Mouse (Mus musculus): ENCODE data around the gene Gm20696.

The Gm20696 gene

DNA sequence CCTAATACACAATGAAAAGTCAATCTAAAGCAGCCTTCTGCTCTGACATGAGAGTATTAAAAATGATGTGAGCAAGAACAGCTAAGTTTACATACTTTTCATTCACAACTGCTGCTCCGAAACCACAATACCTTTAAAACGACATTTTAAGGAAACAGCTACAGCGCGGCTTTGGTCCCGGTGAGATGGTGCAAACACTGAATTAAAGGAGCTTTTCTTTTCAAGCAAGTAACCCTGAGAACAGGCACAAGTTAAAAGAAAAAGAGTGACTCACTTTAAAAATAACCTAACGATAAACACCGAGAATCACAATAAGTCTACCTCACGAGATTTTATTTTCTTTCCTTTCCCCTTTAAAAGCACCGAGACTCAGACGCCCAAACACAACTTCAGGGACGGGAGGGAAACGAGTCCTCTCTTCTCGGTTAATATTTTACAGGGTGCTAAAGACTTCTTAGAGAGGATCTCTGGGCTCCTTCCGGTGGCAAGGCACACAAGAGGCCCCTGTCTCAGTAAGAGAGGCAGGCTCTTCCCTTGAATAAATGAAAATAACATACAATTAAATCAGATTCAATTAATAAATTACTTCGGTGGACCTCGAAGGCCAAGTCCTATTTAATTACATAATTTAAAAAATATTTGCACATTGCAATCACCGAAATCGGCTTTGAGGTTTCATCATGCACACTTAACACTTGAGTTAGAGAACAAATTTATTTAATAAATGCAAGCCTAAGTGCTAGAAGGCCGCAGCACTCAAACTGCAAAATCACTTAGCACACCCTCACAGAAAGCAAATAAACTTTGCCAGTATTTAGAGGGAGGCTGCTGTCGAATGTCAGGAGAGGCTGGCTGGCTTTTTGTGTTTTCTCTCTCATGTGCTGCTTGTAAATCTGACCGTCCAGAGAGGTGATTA lies 391.0 kb downstream of the Gm20696 start:
- DNase-seq = peak; percentile 39 to 58

DNA sequence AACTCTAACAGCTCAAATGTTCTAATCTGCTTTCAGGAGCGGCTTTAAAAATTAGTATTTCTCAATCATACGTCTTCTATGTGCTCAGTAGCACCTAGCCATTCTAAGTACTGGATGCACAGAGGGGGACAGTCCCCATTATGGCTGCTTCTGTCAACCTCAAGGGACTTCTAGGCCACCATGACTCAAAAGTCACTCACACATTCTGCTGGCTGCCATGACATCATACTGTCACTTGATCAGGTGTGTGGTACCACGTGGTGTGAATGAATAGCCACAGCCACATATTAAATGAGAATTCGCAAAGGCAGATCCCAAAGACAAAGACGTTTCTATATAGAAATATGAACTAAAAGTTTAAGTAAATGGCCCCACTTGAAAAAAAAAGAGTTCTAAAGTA lies 391.9 kb downstream of the Gm20696 start:
- DNase-seq = no peak

DNA sequence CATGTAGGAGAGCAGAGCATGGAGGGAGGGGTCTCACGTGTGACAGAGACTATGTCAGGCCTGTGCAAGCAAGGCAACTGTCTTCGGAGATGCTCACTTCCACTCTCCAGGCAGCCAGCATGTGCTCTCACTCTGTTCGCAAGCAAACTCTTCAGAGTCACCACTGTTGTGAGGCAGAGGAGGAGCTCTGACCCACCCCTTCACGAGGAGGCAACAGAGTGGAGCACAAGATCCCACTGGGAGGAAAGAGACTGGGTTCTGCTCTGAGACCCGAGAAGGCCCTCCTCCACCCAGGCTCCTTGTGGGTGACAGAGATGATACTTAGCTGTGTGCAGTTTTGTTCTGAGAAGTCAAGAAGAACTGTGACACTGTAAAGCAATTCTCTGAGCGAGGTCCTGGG lies 392.4 kb downstream of the Gm20696 start:
- DNase-seq = no peak

DNA sequence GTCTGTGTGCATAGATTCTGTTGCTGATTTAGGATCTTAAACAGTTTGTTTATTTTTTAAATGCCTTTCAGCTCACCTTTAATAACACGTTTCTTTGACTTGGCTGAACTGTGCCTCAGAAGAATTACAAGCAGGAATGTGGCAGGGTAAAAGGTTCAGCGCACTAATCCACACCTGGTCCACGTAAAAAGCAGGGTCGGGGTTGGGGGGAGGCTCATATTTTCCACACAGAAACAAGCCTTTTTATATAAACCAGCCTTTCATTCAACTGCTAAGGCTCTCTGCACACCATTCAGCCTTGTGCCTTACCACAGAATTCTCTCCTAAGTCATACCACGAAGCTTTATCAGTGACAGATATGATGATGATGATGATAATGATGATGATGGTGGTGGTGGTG lies 393.4 kb downstream of the Gm20696 start:
- DNase-seq = no peak

DNA sequence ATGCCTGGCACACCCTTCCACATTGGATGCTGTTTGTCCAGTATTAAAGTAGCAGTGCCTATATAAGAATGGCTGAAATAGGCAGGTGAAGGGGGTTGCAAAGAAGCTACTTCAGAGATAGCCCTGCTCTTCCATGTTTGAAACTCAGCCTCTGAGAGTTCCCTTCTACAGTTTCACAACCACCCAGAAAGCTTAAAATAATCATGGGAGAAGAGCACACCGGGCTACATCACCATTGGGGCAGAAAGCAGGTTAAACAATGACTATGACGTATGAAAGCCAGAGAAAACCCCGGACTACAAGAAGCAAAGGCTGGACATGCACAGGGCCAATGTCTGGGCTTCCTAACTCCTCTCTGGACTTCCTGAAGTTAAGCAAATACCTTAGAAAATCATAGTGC lies 394.4 kb downstream of the Gm20696 start:
- no peak for DNase-seq

DNA sequence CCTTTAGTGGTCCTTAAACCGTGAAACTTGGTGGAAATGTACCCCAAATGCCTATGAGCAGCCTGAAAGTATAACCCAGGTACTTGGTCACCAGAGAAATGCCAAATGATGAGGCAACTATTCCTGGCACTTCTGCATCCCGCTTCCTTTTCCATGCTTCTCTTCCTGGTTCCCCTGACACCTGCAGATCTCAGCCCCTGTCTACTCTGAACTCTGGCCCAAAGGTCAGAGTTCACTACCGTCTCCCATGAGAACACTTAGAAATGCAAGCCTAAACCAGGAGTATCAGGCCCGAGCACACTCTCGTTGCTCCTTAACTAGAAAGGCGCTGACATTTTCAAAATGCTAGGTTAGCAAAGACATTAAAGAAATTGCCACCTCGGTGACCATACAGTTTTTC lies 394.9 kb downstream of the Gm20696 start:
- peak in 1 of 2 experiments; percentile 39 for DNase-seq

DNA sequence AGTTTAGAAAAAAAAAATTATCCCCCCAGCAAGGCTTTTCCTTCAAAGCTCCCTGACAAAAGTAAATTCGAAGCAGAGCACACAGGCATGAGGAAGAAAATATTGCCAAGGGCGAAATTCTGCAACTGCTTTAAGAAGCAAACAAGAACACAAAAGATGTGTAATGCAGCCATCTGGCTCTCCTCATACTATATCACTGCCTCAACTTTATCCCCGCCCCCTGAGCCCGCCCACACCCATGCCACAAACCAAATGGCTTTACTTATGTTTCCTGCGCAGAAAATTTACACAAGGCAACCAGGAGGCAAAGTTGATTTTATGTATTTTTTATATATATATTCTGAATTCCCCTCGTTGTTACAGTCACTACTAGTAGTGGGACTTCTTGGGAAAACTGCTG lies 396.7 kb downstream of the Gm20696 start:
- no peak for DNase-seq

DNA sequence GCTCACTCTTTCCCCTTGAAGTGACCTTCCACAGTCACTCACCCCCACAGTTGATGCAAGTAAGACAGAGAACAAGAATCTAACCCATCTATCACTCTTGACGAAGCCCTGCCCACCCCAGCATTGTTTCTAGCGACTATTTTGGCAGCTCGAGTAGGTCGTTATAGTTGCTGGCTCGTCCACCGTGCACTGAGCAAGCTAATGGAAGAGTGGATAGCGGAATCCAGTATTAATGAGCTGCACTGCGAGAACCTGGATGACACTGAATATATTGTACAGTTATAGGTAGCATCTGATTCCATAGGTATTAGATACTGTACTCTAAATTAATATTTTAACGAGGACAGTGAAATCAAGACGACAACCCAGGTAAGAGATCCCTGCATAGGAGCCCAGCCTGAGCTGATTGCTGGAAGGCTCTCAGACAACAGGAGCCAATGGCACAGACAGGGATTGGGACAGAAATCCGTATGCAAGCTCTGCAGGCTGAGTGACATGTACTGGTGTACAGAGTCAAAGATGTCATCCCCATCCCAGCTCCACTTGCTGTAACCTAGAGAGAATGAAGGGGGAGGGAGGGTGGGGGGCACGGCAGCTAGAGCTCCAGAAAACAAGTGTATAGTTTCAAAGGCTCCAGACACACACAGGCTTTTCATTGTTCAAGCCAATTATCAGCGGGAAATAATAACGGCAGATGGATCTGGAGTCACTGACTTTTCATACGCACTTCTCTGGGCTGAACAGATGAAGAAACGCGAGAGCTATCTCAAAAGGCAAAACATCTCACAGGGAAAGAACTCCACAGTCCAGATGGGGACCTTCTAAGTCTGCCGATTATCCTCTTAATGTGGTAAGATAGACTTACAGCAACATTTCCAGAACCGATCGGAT lies 398.2 kb downstream of the Gm20696 start:
- DNase-seq = no peak

DNA sequence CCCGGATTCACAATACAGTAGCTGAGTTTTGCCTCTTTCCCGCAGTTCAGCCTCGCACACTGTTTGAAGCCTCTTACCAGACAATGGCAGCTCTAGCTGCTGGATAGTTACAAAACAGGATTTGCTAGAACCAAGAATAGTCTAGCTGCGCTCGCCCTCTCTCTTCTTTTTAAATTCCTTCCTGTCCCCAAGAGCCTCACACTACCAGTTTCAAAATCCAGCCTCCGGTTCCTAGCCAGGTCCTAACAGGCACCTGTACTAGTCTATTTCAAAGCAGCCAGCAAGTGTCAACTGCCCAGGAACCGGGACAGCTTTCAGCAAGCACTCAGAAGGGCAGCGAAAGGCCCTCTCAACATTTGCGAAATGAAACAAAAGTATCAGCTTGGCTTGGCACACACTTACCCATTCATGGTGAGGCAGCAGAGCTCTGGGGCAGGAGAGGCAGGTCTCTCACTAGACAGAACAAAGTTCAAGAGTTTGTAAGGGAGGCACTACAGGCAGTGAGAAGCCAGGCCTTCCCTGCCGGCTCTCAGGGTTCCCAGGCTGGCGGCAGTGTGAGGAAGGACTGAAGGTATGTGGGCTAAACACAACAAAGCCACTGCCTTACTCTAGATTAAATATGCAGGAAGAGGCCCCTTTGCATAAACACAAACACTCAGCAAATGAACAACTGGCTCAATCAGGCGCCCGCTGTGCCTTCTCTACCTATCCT lies 400.5 kb downstream of the Gm20696 start:
- DNase-seq = peak; percentile 68 to 71

DNA sequence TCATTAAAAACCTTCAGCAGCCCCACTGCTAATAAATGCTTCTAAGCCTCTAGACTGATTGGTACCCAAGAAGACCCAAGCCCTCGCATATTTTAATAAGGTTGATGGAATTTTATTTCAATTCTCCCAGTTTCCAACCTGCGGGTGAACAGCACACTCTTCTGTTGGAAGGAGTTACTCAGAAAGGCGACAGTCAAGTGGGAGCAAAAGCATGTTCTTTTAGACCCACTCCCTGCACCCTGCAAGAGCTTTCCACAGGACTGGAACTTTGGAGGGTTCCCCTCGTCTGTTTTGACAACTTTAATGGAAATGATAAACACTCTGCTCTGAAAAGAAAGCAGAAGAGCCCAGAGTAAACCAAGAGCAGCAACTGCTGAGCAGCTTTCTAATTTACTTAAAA lies 401.4 kb downstream of the Gm20696 start:
- DNase-seq = no peak

DNA sequence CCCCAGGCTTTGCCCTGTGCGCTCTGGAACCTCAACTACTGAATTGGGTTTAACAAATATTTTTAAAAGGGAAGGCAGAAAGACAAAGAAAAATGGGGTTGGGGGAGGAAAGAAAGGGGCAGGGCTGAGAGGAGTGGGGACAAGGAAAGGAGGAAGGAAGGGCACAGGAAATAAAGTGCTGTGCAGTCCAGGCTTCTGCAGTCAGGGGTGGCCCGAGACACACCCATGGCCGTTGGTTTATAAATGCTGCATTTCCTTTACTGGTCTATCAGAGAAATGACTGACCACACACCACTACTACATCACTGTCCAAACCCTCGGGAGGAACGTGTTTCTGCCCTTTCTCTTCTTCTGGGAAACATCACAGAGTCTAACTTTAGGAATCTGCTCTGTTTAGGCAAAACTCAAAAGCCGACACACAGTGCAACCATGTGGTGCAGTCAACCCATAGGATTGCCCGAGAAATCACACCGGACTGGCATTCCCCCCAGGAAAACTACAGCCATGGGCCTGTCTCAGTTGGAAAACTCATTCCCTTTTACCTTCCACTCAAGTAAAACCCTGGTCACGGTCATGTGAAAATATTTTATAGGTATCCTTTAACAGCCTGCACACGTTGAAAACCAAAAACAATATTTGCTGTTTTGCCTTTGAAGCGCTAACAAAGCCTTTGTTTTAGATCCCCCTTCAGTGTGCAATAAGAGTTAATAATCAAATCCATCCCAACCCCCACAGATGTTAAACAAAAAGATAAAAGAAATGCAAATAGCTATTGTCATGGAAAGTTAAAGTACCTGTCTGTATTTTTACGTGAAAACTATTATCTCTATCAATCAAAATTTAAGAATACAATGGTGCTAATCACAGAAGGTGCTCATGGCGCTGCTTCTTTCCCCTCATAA lies 402.2 kb downstream of the Gm20696 start:
- DNase-seq = no peak

DNA sequence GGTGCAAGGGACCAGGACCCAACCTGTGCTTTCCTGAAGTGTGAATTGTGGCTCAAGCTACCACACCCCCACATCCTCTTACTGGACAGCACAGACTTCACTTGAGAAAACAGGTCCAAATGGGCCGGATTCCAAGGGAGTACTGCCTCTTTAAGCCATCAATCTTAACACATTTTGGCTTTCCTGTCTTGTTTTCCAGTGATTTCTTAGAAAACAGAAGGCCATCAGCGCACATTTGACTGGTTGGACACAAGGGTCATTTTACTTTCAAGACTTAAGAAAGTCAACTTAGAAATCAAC lies 402.8 kb downstream of the Gm20696 start:
- DNase-seq = peak in 1 of 2 experiments; percentile 38

DNA sequence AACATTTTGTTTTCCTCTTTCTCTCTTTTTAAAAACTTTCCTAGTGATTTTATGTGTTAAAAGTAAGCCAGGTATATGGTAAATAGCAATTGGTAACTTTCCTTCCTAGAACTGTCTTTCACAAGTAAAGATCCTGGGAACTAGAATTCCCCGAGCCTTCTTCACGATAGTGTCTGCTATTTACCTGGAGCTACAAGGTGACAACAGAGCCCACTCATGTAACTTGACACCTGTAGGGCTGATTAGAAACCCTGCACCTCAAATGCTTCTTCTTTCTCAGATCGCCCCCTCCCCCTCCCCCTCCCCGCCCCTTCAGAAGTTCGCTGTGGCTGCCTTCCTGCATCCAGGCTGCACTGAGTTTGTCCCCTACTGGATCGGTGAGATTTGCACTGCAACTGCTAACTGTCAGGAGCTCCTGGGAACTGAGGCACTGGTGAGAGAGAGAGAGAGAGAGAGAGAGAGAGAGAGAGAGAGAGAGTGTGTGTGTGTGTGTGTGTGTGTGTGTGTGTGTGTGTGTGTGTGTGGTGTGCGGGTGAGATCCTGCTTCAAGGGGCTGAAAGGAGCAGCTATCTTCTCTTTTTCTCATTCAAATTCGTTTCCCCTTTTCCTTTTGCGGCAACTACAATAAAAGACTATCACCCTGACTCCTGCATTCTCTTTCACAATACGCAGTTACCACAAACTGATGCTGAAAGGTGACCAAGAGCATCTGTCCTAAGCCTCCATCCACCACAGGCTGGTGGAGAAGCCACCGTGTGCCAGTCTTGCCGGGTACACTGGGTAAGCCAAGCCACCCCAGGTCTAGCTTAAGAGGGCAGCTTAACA lies 403.3 kb downstream of the Gm20696 start:
- DNase-seq = no peak

DNA sequence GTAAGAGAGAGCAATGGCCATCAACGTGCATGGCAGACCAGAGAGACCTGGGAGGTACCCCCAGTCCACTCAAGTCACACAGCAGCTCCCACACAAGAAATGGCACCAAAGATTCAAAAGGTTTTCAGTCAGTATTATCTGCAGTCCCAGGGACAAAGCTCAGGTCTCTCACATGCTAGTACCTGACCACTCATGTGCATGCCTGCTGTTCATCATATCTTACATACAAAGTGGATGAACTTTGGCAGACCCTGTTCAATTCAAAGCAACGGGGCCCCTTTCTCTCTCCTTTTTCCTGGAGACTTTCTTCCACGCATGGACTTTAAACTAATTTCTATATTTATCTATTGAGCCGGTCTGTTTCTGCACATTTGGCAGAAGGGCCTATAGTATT lies 404.9 kb downstream of the Gm20696 start:
- no peak for DNase-seq

DNA sequence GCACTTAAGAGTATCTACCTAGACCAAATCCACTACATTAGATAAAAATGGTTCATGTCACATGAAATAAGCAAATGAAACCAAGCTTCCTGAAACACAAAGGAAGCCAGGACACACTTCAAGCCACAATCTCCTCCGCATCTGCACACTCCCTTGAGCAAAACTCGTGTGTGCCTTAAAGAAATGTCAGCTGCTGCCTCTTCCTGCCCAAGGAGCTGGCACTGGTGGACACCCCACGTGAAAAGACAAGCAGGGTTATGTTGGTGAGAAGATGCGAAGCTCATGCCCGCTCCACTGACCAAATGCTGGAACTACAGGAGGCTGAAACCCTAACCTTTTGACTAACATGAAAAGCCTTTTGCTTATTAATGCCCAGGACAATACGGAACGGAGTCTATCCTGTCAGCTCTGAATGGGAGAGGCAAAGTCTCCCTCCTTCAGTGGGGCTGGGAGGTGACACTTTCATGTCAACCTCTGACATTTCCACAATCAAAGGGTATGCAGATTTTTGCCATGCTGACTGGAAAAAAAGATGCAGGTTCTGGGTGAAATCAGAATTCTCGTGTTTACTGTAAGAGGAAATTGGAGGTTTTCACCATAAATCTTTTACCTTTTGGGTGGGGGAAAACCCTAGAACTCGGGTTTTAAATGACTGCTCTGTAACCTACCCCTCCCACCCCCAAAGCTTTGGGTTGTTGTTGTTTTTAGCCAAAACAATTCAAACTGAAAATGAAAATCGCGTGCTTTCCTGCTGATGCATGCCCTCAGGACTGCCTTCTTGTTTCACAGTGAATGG lies 405.5 kb downstream of the Gm20696 start:
- no peak for DNase-seq

DNA sequence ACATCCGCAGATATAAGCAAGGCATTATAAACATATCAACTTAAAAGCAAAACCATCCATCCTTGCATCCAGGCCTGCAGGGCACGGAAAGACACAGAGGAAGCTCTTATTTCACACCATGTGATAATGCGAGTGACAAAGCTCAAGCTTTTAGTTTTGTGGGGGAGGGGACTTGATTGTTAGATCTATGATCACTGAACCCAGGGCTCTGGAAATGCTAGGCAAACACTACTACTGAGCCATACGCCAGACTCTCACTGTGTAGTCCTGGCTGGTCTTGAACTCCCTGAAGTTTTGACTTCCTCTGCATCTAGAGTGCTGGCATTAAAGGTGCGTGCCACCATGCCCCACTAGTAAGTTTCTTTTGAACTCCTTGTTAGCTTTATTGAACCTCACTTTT lies 408.3 kb downstream of the Gm20696 start:
- DNase-seq = no peak

DNA sequence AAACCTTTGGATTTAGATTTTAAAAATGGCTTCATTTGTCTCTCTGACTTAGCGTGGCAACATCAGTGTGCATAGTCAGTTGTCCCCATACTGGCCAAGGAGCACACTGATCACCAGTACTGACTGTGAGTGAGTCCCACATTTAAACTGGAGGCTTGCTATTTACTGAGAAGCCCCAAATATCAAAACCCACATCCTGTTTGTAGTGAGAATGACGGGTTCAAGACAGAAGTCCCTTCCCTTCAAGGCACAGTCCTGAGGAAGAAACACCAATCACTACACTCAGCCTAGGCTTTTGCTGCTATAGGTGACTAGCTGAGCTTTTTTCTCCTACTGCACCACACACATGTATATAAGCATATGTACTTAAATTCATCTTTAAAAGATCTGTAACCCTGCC lies 408.9 kb downstream of the Gm20696 start:
- no peak for DNase-seq

DNA sequence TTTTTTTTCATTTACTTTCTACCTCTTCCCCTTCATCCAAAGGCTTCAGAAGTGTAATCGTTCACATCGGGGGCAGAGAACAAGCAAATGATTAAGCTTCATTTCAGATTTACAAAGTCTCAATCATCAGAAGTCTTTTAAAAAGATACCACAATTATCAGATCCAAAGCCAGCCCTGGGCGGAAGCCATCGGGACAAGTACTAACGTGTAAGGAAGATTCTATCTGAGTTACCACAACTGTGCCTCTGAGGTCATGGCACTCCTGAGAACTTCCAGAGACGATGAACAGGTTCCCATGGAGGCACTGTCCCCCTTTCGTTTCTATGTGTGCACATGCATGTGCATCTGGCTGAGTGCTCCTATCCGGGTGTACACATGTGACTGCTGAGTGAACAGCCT lies 413.3 kb downstream of the Gm20696 start:
- DNase-seq = no peak

DNA sequence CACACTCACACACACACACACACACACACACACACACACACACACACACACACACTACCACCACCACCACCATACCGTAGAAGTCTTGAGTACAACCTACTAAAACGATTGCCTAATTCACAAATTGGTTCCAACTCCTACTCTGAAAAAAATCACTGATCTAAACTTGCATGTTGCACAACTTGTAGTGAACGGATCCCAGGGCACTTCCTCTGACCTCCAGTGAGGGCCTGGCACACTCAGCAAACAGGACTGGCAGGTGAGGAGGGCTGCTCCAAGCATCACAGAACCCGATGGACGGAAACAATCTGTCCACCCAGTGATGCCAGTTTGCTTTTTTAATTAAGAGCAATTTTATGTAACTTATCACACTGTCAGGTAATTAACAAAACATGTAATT lies 413.8 kb downstream of the Gm20696 start:
- DNase-seq = no peak

DNA sequence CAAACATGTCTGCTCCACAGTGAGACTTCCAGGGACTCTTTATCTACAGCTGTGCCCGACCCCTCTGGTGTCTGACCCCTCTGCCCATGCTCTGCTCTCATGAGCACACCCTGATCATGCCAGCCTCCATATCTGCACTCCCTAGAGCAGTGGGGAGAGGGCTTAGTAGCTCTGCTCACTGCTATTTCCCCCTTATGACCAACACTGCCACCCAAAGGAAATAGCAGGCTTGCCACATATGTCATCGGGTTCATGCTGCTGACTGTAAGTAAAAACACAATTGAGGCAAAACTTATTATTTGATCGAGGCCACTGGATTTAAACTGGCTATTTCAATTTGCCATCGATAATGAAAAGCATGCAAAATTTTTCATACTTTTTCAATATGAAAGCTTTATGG lies 414.7 kb downstream of the Gm20696 start:
- no peak for DNase-seq

DNA sequence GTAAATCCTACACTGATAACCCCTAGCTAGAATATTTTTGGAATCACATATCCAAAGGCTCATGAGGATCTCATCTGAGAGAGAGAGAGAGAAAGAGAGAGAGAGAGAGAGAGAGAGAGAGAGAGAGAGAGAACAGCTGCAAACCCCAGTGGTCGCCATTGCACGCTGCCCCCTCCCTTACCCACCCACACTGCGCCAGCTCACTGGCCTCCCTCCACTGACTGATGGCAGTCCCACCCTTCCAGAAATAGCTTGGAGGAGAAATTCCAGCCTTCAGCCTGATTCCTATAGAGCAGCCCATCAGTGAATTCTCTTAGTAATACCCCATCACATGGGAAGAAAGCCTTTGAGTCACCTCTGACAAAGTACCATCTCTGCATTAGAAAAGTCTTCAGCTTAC lies 415.4 kb downstream of the Gm20696 start:
- no peak for DNase-seq
